Mouse (Mus musculus) small intestine, adult 2 months (tissue): ENCODE results near the gene Ptprj. TPM values are rescaled to one million over a fixed set of nuclear protein-coding genes. Genes with fewer than 3 reads are reported as not detected.
"Not testable (repeated sequence)": the region's sequence is repeated elsewhere in the genome, so short reads cannot be mapped to it uniquely, and the experiment has no call there.

Experiments
- H3K27ac ChIP-seq: fragments of 200-500 bp; 2 replicates; pipeline ENCODE4 v1.5.1; 2012; ENCODE audit warnings: low read depth, low read length, control low read depth, inconsistent platforms; ENCODE audit not compliant: insufficient read depth
- H3K27me3 ChIP-seq: fragments of 200-500 bp; 2 replicates; pipeline ENCODE4 v1.6.1; 2012; ENCODE audit warnings: mild to moderate bottlenecking, moderate library complexity, low read length, inconsistent platforms; ENCODE audit not compliant: control insufficient read depth, insufficient read depth
- H3K36me3 ChIP-seq: fragments of 200-500 bp; 2 replicates; pipeline ENCODE4 v1.6.1; 2012; ENCODE audit warnings: mild to moderate bottlenecking, low read length, control low read depth, inconsistent platforms; ENCODE audit not compliant: control insufficient read depth, insufficient read depth
- H3K4me1 ChIP-seq: fragments of 200-500 bp; 2 replicates; pipeline ENCODE4 v1.6.1; 2012; ENCODE audit warnings: low read length, inconsistent platforms, mixed read lengths; ENCODE audit not compliant: control insufficient read depth, insufficient read depth, insufficient read length
- H3K4me3 ChIP-seq: fragments of 200-500 bp; 2 replicates; pipeline ENCODE4 v1.5.1; 2012; ENCODE audit warnings: low read depth, mild to moderate bottlenecking, control low read depth, inconsistent platforms, low read length, moderate library complexity
- CTCF ChIP-seq: fragments of 200-500 bp; IDR thresholded peaks from 2 replicates; pipeline ENCODE4 v1.5.1; 2012; ENCODE audit warnings: low read depth, mild to moderate bottlenecking, control low read depth, inconsistent platforms, low read length, moderate library complexity, mixed read lengths; ENCODE audit not compliant: insufficient replicate concordance, insufficient read length; ENCODE audit errors: extremely low read depth
- POLR2A ChIP-seq: fragments of 200-500 bp; IDR thresholded peaks from 2 replicates; pipeline ENCODE4 v1.6.1; 2012; ENCODE audit warnings: low read depth, mild to moderate bottlenecking, control low read depth, inconsistent platforms, low read length, moderate library complexity
- WGBS: fragments of 180-500 bp; shearing (Covaris S2); methylation state at CpG from one replicate; pipeline ENCODE4 v1.1.7; 2018; 5-methylcytosine and 5-hydroxymethylcytosine counted together
- polyA plus RNA-seq: library from polyadenylated mRNA; depleted of rRNA; stranded (reverse); fragments of >200 nt; gene quantifications from 2 replicates; pipeline ENCODE4 v1.2.3, GENCODE M21; 2012

Ptprj gene
- polyA plus RNA-seq, 1 experiment, result 7.3 TPM

DNA sequence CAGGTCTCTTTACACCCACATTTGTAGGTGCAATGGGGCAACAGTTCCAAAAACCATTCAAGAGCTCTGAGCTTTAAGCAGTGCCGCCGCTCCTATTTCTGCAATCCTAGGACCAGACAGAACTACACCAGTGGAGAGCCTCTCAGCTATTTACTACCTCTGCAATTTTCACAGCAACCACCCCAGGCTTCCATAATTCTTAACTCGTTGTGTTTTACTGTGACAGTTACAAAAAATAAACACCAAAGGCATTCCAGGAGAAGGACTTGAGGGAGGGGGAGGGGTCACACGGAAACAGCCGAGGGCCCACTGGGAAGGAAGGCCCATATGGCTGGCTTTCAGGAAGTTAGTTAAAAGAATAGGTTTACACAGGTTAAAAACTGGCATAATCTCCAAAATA lies 8.3 kb downstream of the Ptprj start:
- Histone ChIP-seq H3K4me1 (peaks cover 6% of the 10 kb centered on the region), H3K4me3 (no peak overlapping the region), H3K36me3 (no peaks in the 10 kb centered on the region), H3K27me3 (no peaks in the 10 kb centered on the region), H3K27ac (no peak overlapping the region)
- WGBS, result 74% methylated on average over 5 of the region's 5 CpGs
- TF ChIP-seq POLR2A (no peak), CTCF (no peak)

DNA sequence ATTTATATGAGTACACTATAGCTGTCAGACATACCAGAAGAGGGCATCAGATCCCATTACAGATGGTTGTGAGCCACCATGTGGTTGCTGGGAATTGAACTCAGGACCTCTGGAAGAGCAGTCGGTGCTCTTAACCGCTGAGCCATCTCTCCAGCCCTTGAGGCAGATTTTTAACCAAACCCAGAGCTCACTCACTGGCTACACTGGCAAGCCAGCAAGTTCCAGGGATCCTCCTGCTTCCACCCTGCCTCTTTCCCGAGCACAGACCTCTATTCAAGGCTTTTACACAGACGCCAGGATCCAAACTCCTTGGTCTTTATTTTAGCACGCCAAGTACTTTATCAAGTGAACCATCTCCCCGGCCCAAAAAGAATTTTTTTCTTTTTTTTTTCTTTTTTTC lies 9.0 kb downstream of the Ptprj start:
- not testable (repeated sequence) for H3K4me3 ChIP-seq, H3K27ac ChIP-seq, H3K27me3 ChIP-seq, H3K36me3 ChIP-seq
- peaks cover 11% of the 10 kb centered on the region for H3K4me1 ChIP-seq
- 94% methylated on average over 6 of the region's 6 CpGs for WGBS

DNA sequence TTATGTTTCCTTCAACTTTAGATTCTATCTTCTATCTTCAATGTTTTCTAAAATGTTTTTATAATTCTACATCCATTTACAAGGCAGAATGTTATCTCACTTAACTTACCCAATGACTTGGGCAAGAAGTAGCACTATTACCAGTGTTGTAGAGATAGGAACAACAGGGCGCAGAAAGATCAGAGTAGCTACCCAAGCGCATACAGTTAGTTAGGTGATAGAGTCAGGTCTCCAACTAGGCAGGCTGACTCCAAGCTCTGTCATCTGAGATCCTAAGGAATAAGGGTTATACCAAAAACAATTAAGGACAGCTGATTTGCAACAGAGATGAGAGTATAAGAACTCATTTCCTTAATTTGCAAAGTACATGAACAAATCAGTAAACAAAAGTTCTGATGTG lies 9.6 kb downstream of the Ptprj start:
- TF ChIP-seq CTCF (no peak), POLR2A (no peak)
- Histone ChIP-seq H3K27me3 (no peaks in the 10 kb centered on the region), H3K36me3 (no peaks in the 10 kb centered on the region), H3K4me1 (peaks cover 15% of the 10 kb centered on the region), H3K27ac (no peak overlapping the region), H3K4me3 (no peak overlapping the region)
- 95% methylated on average over 2 of the region's 2 CpGs for whole genome bisulfite sequencing

DNA sequence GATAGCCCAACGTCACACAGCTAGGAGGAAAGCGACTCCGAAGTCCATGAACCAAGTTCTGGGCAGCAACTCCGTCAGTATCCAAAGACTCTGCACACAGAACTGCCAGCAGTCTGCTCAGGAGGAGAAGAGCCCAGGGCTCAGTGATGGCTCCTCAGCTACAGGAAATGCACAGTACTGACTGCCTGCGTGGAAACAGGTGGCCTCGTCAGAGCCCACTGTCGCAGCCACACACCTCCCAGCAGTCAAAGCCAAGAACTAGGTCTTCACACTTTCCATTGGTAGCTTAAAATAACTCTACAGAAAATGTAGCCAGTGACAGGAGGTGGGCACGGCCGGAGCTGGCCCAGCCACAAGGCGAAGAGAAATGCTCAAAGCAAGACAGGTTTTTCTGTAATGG lies 10.2 kb downstream of the Ptprj start:
- no peak for TF ChIP-seq POLR2A
- no peak for TF ChIP-seq CTCF
- Histone ChIP-seq H3K36me3 (no peaks in the 10 kb centered on the region), H3K27me3 (no peaks in the 10 kb centered on the region), H3K4me3 (no peak overlapping the region), H3K4me1 (peaks cover 21% of the 10 kb centered on the region), H3K27ac (no peak overlapping the region)
- WGBS, result 86% methylated on average over 10 of the region's 10 CpGs

DNA sequence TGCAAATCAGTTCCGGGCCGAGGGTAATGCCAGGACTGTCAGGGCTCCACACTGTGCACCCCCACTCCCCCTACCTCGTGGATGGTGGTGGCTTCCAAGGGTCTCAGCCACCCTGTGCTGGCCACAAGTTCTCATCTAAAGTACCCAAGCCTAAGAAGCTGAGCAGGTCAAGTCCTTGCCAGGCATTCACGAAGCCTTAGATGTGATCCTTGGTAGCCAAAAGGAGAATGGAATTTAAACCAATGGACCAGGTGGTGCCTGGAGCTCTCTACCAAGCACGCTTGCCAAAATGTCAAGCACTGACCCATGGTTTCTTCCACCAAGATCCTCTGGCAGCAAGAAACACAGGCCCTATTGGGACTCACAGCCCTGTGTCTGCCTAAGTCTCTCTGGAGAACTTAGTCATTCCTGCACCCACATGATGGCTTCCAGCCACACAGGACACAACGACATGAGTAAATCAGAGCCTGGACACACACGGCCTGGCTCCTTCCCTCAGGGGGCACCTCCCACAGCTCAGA lies 11.4 kb downstream of the Ptprj start:
- peaks cover 23% of the 10 kb centered on the region for H3K4me1 ChIP-seq
- H3K4me3 ChIP-seq, result no peak overlapping the region
- 89% methylated on average over 7 of the region's 7 CpGs for WGBS
- no peak for TF ChIP-seq POLR2A
- no peak for TF ChIP-seq CTCF
- no peaks in the 10 kb centered on the region for H3K27me3 ChIP-seq
- no peaks in the 10 kb centered on the region for H3K36me3 ChIP-seq
- no peak overlapping the region for H3K27ac ChIP-seq

DNA sequence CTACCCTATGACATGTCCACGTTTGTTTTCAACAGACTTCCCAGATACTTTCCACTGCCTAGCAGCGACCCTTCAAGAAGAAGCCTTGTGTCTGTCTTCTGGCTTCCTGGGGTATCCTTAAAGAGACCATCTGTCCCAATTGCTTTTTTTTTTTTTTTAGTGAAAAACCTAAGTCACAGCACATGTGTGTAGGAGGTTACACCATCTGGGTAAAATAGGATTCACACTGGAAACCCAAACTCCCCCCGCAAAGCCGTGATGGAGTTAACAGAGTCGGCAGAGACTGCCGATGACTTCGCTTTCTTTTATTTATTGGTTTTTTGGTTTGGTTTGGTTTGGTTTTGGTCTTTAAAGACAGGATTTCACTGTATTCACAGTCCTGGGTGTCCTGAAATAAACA lies 12.4 kb downstream of the Ptprj start:
- H3K36me3 ChIP-seq, result no peaks in the 10 kb centered on the region
- H3K27me3 ChIP-seq, result no peaks in the 10 kb centered on the region
- no peak for TF ChIP-seq POLR2A
- no peak for TF ChIP-seq CTCF
- H3K27ac ChIP-seq, result no peak overlapping the region
- no peak overlapping the region for H3K4me3 ChIP-seq
- peaks cover 29% of the 10 kb centered on the region for H3K4me1 ChIP-seq
- 92% methylated on average over 7 of the region's 7 CpGs for WGBS

DNA sequence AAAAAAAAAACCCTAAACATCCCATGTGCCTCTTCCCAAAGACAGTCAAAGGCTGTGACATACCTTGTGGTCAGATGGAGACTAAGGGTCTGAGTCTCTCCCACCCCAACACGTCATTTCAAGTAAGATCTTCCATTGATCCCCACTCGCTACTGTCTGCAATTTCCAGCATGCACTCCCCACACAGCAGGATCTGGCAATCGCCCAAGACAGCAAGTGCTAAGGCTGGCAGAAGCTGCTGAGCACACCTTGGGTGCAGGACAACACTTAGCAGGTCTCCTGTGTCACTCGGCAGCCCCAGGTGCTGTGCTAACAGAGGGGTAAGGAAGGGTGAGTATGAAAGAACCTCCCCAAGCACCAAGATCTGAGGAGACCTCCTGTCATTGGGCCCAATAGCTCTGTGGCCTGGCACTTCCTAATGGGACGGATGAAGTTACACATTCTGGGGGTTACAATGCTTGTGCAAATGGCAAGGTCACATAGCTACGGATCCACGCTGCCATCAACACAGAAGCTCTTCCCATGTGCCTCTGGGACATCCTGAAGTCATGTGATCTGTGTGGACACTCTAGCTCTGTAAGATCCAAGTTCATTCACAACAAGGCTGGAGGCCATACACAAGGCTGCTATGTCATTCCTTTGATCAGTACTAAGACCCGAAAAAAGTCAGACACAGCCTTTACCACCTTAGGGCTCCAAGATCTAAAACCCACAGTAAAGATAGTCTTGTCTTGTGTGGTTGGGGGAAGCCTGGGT lies 13.5 kb downstream of the Ptprj start:
- Histone ChIP-seq H3K27ac (no peak overlapping the region), H3K4me1 (peaks cover 35% of the 10 kb centered on the region), H3K4me3 (no peak overlapping the region), H3K36me3 (no peaks in the 10 kb centered on the region), H3K27me3 (no peaks in the 10 kb centered on the region)
- TF ChIP-seq CTCF (no peak), POLR2A (no peak)
- WGBS, result 52% methylated on average over 8 of the region's 8 CpGs
